Mouse (Mus musculus) left cerebral cortex, adult 11 months (tissue): ENCODE results near the gene Slc46a2.

Source experiments
- DNase-seq: peaks from one replicate; pipeline ENCODE4 v3.0.0; 2022; ENCODE audit warnings: low spot score

Slc46a2 gene

DNA sequence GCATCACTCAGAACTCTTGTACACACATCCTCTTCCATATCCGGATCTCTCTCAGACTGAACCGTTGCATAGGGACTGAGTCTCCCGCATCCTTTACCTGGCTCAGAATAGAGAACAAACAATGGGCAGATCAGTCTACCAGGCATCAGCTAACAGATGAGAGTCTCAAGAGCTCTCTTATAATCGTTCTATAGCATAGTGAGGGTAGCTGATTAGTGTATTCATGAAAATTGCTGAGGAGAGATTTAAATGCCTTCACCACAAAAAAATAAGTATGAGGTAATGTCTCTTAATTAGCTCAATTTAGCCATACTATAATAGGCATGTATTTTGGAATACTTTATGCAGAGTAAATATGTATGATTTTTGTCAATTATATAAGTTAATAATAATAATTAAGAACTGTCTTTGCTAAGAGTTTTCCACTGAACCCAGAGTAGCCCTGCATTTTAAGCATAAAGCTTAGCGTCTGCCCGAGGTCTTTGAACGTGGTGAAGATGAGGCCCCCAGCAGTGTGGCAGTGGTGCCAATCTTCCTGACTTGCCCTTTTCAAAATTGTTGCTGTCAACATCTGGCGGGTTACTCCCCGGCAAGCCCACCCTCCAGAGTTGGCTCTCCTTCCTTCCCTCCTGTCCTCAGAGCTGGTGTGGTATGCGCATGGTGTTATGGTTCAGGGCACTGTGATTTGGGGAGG lies 23.0 kb downstream of the Slc46a2 start:
- no peak for DNase-seq

DNA sequence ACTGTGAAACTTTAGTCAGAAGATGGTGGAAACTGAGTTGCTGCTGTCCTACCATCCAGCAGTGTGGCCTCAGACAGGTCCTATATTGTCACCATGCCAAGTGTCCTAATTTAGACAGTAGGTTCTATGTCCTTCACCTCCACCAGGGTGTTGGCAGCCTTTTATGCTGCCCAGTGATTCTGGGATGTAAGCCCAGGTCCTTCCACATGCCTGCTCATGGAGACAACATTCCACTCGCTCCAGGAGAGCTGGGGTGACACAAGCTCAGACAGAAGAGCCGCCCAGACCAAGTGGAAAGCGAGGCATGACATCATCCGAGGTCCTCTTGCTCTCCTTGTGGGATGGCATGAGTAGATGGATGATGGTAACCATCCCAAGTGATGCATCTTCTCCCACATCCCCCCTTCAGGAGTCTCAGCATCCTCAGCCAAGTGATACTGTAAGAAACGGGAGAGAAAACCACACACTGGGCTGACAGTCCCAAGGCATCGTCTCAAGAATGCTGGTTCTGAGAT lies 24.7 kb downstream of the Slc46a2 start:
- DNase-seq, result no peak

DNA sequence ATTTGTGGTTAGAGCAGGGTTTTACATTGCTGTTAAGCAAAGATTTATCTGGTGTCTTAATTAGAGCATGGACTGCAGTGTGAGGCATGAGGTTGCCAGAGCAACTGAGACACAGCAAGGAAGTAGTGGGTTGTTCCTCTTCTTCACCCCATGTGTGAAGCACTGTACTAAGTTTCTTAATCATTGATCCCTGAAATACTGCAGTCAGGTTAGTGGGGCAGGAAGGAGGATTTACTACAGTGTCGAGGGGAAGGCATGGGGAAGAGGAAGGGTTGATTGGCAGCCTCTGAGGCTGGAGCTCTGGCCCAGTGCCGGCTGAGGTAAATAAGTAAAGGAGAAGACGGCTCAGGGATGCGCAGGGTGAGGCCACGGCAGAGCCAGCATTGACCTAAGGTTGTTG lies 26.8 kb downstream of the Slc46a2 start:
- DNase-seq, result no peak

DNA sequence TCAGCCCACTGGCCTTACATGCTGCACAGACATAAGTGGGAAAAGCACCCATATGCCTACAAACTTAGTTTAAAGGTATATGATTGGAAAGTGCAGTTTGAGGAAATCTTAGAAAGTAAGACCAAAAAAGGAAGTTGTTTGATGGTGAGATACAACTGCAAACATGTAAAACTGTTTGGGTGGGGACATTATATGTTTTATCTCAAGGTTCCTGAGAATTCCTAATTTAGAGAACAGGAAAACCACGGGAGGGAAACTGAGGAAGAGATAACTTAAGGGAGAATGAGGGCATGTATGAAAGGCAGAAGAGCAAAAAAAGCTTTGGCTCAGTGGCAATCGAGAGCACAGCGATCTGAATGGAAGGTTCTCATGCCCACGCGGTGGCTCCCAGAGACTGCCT lies 27.8 kb downstream of the Slc46a2 start:
- DNase-seq, result no peak

DNA sequence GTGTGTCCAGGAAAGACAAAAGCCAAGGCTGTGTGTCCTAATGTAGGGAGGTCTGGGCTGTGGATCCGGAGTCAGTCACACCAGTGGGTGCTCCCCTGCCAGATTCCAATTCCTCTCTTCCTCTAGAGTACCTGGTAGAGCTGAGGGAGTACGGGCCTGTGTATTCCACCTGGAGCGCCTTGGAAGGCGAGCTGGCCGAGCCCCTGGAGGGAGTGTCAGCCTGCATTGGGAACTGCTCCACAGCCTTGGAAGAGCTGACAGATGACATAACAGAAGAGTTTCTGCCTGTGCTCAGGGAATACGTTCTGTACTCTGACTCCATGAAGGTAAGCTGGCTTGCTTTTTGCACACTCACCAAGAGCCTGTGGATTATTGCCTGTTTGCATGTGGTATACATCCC lies 28.6 kb downstream of the Slc46a2 start:
- no peak for DNase-seq

DNA sequence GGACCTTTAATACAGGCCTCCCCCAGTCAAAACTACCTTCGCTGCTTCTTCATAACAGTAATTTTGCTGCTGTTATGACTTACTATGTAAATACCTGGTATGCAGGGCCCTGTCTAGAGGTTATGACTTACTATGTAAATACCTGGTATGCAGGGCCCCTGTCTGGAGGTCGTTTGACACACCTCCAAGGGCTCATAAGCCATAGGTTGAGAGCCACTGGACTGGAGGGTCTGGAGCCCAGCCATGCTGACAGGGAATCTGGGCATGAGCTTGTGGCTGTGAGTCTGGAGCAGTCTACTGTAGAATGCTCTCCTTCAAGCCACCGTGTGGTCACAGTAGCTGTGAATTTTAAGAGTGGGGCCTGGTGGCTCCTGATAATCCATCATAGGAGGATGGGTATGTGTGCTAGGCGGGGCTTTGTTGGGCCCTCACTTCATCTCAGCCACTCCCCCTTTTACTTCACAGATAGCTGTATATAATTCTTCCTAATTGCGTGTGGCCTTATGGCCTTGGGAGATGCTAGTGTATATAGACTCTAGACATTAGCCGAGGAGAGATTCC lies 30.6 kb downstream of the Slc46a2 start:
- DNase-seq, result no peak

DNA sequence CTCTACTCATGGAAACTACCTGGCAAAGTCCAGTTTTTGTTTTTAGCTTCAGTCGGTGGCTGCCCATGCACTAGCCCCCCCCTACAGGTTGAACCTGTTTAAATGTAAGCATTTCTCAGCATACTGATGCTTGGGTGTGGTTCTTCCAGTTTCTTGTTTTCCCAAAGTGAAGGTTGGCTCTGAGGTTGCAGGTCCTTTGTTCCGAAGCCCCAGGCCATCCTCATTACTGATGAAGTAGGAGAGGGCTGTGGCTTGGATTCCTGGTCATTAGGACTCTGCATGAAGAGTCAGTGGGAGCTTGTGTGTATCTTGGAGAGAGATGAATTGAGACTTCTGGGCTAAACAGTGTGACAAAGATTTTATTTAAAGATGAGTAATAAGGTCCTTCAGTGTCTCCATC lies 33.6 kb downstream of the Slc46a2 start:
- DNase-seq, result no peak

DNA sequence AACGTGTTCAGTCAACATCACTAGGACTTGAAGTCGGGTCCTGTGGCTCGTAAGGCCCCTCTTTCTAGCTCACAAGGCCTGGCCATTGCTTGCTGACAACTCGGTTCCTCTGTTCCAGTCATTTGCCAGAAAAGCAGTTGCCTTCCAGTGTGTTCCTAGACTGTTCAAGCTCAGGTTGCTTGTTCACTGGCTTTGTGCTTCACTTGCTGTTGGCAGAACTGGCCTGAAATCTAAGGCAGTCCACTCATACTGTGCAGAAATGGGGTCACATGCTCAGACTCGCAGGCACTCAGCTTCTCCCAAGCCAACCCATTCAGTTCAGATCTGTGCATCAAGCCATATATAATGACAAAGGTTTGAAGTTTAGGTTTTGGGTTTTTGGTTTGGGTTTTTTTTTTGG lies 34.1 kb downstream of the Slc46a2 start:
- DNase-seq, result no peak

DNA sequence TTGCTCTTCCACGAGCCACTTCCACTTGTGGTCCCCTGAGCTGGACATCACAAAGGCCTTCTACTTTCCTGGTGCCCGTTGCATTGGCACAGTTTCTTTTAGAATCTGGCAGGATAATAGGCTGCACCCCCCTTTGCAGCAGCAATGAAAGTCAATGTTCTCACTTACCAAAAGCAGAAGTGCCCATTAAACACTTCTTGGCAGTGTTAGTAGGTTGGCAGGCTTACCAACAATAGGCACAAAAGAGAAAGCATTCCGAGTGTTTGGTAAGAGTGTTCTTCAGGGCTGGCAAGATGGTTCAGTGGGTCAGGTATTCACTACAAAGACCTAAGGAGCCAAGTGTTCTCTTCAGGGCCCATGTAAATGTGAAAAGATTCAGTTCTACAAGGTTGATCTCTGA lies 35.4 kb downstream of the Slc46a2 start:
- no peak for DNase-seq

DNA sequence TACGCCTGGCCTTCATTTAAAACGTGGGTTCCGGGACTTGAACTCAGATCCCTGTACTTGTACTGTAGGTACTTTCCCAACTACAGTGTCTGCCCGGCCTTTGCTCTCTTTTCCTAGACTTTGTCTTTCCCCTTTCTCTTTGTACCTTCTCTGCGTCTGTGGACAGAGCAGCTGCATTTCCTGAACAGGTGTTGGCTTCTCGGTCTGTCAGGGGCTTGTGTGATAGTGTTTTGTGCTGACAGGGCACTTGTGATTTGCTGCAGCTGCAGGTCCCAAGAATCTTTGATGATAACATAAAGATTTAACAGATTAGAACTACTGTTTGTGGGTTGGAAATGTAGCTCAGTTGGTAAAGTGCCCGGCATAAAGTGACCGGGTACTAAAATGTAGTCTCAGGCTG lies 36.3 kb downstream of the Slc46a2 start:
- no peak for DNase-seq

DNA sequence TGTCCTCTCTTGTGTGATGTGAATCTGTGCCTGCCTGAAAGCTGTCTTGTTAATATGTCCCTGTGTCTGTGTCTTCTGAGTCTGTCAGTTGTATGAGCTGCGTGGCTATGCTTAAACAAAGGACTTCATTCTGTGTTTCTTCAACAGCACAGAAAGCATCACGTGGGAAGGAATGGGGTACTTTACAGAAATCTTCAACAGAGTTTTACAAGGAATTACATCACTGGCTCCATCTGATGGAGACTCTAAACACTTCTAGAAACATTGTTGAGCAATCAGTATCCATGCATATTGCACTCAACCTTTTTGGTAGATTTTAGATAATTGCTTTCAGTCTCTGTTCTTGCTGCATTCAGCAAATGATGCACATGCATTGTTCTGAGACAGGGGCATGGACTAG lies 37.8 kb downstream of the Slc46a2 start:
- DNase-seq, result no peak

DNA sequence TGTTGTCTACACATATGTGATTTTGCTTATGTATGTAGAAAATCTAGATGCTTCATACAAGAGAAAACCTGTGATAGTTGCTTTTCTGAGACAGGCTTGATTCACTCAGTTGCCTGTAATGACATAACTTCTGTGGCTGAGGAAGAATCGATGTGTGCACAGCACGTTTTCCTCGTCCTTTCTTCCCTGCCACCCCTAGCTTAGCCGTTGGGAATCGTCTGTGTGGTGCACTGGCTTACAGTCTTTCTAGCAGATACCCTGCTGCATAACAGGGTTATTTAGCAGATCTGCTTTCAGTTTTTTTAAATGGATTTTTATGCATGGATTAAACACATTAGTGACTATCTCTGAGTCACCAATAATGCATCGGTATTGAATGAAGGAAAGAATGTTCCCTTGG lies 38.3 kb downstream of the Slc46a2 start:
- DNase-seq, result no peak

DNA sequence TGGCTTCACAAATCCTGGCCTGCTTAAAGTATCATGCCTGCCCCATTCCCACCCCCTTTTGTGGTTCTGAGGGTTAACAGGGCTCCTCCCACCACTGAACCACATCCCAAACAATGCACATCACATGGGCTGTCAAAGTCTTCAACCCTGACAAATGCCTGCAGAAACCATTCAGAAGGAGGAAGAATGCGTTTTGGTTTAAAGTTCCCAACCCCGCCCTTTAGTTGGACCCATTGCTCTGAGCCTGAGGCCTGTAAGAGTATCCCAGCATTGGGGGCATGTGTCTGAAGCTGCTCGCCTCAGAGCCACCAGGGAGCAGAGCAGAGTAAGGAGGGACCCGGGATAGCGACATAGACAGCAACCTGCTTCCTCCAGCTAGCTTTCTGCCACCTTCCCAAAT lies 41.0 kb downstream of the Slc46a2 start:
- DNase-seq, result no peak

DNA sequence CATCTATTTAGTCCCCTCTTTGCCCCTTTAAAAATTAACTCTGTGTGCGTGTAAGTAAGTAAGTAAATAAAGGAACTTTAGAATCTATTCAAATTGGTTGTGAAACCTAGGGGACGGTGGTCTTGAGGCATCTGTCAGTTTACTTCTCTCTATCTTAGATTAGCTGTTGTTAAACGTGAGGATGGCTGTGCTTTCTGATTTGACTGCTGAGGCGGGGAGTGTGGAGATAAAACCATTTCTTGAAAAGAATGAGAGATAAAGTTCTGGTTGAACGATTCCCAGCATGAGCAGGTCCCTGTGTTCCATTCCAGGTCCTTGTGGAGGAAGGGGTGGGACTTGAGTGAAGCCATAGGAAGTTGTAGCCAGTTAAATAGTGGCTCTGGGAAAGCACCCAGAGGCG lies 41.6 kb downstream of the Slc46a2 start:
- DNase-seq, result no peak

DNA sequence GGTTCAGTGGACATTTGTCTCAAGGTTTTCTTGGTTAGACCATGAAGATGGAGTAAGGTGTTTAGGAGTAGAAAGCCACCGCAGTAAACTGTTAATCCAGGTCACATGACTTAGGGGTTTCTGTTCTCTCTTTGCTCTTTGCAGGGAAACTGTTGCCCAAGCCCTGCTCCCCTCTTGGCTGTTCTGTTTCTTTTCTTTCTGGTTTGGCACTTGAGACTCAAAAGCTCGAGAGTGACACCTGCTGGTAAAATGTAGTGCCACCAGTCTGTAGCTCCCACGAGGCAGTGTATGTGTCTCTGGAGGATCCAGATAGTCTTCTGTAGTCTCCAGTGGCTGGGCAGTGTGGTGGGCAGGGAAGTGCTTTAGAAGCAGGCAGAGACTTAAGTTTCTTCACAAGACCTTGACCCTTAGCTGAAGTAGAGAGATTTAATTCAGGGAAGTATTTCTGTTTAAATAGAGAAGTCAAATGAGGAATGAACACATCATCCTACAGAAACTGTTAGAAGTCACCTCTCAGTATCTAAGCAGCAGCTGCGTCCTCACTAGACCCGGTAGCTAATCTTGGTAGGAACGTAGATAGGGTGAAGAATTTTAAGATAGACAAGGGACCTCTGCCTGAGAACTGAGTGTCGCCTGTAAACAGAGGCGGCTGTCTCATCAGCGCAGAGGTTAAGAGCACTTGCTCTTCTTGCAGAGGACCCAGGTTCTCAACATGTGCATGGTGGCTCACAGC lies 43.8 kb downstream of the Slc46a2 start:
- peak; percentile 80 for DNase-seq

DNA sequence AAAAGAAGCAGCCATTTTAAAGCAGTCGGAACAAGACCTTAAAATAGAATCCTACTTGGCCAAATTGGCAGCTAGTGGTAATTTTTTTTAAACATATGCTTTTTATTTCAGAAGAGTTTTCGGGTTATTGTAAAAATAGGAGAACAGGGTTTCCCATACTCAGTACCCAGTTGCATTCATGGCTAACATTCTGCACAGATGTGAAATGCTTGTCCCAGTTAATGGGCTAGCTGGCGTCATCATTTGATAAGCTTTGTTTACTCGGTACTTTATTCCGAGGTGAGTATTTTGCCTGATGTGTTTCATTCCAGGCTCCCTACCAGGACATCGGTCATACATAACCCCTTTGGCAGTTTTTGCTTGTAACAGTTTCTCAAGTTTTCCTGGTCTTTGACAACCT lies 44.4 kb downstream of the Slc46a2 start:
- no peak for DNase-seq

DNA sequence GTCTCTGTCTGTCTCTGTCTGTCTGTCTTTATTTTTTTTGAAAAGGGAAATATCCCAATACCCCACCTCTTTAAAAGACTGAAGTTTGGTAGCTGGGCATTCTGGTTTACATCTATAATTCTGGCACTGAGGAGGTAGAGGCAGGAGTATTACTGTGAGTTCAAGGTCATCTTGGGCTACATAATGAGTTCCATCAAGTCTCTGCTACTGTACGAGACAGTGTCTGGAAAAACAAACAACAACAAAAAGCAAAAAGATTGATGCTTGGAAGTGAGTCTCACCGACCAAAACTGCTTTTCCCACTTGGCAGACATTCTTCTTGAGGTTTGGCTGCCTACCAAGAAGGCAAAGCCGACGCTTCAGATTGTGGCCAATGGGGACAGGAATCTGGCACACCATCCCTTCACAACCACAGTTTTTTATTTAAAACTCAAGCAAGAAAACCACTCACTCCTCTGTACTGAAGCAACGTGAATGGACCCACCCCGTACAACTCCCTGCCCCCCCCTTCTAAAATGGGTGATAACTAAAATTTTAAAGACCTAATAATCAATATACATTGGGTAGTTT lies 45.3 kb downstream of the Slc46a2 start:
- no peak for DNase-seq

DNA sequence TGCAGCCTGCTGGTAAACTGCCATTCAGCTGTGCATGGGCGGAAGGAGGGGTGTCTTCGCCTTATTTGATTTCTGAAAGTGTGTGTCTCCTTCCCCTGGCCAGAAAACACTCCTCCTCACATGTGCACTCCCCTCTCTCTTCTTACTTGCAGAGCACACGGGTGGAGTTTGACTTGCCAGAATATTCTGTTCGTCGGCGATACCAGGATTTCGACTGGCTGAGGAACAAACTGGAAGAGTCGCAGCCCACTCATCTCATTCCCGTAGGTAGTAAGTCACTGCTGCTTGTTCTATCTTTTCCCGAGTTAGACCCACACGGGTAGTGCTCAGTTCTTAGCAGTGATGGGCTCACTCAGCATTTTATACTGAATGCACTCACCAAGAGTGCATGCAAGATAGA lies 46.8 kb downstream of the Slc46a2 start:
- peak; percentile 26 for DNase-seq

DNA sequence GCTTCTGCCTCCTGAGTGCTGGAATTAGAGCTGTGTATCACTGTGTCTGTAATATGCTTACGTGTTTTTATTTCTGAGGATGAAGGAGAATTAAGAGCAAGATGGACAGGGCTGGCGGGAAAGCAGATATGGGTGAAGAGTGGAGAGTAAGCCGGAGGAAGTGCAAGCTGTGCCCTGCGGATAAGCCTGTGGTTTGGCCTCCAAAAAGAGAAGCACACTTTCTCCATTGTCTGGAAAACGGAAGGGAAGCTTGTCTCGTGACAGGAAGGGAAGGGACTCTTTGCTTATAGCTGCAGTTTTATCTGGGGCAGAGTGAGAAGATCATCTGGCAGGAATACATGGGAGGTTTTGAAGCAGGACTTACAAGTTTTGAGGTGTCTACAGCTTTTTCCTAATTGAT lies 51.0 kb downstream of the Slc46a2 start:
- no peak for DNase-seq

DNA sequence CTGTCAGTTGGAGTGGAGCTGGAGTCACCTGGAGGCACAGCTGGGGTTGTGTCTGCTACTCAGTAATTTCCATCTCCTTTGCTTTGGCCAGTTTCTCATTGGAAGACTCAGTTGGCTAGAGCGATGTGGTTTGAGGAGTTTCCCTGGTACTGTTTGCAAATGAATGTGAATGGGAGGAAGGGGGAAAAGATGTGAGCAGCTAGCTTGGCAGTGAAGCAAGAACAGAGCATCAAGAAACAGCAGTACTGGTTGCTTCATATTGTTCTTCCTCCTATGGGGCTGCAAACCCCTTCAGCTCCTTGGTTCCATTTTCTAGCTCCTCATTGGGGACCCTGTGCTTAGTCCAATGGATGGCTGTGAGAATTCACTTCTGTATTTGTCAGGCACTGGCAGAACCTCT lies 52.5 kb downstream of the Slc46a2 start:
- no peak for DNase-seq

DNA sequence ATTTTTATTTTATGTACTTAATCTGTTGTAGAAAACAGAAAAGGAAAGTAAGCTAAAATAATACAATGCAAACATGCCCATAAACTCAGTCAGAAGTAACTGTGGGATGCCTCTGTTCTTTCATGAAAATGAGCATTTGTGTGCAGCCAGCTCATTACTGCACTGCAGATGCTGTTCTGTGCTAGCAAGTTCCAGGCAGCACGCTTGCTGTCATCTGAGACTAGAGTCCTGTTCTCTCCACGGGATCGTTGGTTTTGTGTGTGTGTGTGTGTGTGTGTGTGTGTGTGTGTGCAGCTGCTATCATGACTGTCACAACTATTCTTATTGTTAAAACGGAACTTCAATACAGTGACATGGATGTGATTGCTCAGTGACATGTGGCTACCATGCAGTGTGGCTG lies 53.0 kb downstream of the Slc46a2 start:
- DNase-seq, result no peak

DNA sequence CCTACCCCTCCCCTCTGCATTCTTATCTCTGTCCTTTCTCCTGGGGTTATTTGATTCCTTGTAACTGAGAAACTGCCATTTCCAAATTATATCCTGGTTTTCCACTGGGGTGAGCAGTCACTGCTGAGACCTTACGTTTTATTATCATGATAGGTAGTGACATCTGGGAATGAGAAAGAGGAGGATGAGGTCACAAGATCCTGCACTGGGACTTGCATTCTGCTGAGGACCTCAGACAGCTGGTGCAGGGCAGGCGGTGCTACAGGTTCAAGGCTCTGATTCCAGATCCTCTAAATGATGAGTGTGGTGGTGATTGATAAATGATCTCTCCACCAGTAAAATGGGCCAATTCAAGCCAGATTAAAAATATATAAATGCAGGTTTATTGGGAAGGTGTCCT lies 54.4 kb downstream of the Slc46a2 start:
- DNase-seq, result no peak
